Mouse (Mus musculus) myocyte (in vitro differentiated cells): ENCODE results near the gene Slc35a2. TPM values are rescaled to one million over a fixed set of nuclear protein-coding genes. Genes with fewer than 3 reads are reported as not detected.
A peak's percentile ranks its signal among the peaks of the same experiment; 100 is the strongest.
"Not testable (repeated sequence)": the region's sequence is repeated elsewhere in the genome, so short reads cannot be mapped to it uniquely, and the experiment has no call there.

Experiments used
- H3K27me3 ChIP-seq: one replicate; pipeline ENCODE4 v1.6.1; 2011; ENCODE audit not compliant: control insufficient read depth, insufficient read depth, insufficient read length
- H3K36me3 ChIP-seq: one replicate; pipeline ENCODE4 v1.6.1; 2011; ENCODE audit not compliant: control insufficient read depth, insufficient read depth
- H3K4me2 ChIP-seq: one replicate; pipeline ENCODE4 v1.6.1; 2011; ENCODE audit warnings: low read depth, control low read depth
- H3K4me3 ChIP-seq: one replicate; pipeline ENCODE4 v1.5.1; 2011; ENCODE audit warnings: mild to moderate bottlenecking, control low read depth, moderate library complexity
- H3K79me2 ChIP-seq: one replicate; pipeline ENCODE4 v1.6.1; 2011; ENCODE audit not compliant: control insufficient read depth, insufficient read depth
- H3ac ChIP-seq: one replicate; pipeline ENCODE4 v1.6.1; 2011; ENCODE audit not compliant: control insufficient read depth, insufficient read length
- CEBPB ChIP-seq: IDR thresholded peaks from 2 replicates; pipeline ENCODE4 v1.6.1; 2011; ENCODE audit warnings: mild to moderate bottlenecking, moderate library complexity; ENCODE audit not compliant: poor library complexity, insufficient read depth, severe bottlenecking
- E2F4 ChIP-seq: IDR thresholded peaks from one replicate; pipeline ENCODE4 v1.6.1; 2011; ENCODE audit warnings: mild to moderate bottlenecking, control low read depth, moderate library complexity; ENCODE audit not compliant: insufficient read depth
- MAX ChIP-seq: IDR thresholded peaks from one replicate; pipeline ENCODE4 v1.6.1; 2011; ENCODE audit warnings: low read depth, mild to moderate bottlenecking, control low read depth
- MYOD1 ChIP-seq, 3 experiments: IDR thresholded peaks; one replicate each; pipeline ENCODE4 v1.6.1; 2011; ENCODE audit warnings: control low read depth in 2 of 3, low read depth in 2 of 3, mild to moderate bottlenecking in 2 of 3, moderate library complexity in 1 of 3; ENCODE audit not compliant: insufficient read length in 2 of 3, control insufficient read depth in 1 of 3
- MYOG ChIP-seq, 3 experiments: IDR thresholded peaks; one replicate each; pipeline ENCODE4 v1.6.1; 2011; ENCODE audit warnings: control low read depth in 2 of 3, low read depth in 2 of 3, mild to moderate bottlenecking in 2 of 3; ENCODE audit not compliant: insufficient read length in 2 of 3, control insufficient read depth in 1 of 3, insufficient read depth in 1 of 3
- POLR2A ChIP-seq: IDR thresholded peaks from one replicate; pipeline ENCODE4 v1.6.1; 2011; ENCODE audit warnings: low read depth, mild to moderate bottlenecking, control low read depth, moderate library complexity; ENCODE audit not compliant: insufficient read length
- POLR2AphosphoS2 ChIP-seq: IDR thresholded peaks from one replicate; pipeline ENCODE4 v1.6.1; 2011; ENCODE audit warnings: low read depth, control low read depth; ENCODE audit not compliant: insufficient read length
- REST ChIP-seq: IDR thresholded peaks from one replicate; pipeline ENCODE4 v1.6.1; 2011; ENCODE audit warnings: mild to moderate bottlenecking, control low read depth, moderate library complexity; ENCODE audit not compliant: insufficient read depth, insufficient read length
- SRF ChIP-seq: IDR thresholded peaks from one replicate; pipeline ENCODE4 v1.6.1; 2011; ENCODE audit warnings: low read depth; ENCODE audit not compliant: control insufficient read depth, insufficient read length
- TCF12 ChIP-seq: IDR thresholded peaks from one replicate; pipeline ENCODE4 v1.6.1; 2011; ENCODE audit warnings: mild to moderate bottlenecking, control low read depth; ENCODE audit not compliant: poor library complexity, insufficient read depth, severe bottlenecking
- TCF3 ChIP-seq: IDR thresholded peaks from one replicate; pipeline ENCODE4 v1.6.1; 2011; ENCODE audit warnings: low read depth, control low read depth; ENCODE audit not compliant: insufficient read length
- USF1 ChIP-seq: IDR thresholded peaks from one replicate; pipeline ENCODE4 v1.6.1; 2011; ENCODE audit warnings: low read depth, mild to moderate bottlenecking, control low read depth, moderate library complexity
- polyA plus RNA-seq: library from polyadenylated mRNA; unstranded; fragments of >200 nt; fragmentation: generic; extraction: Trizol; gene quantifications from one replicate; pipeline ENCODE4 v1.2.1, GENCODE M21; 2012; ENCODE audit warnings: missing spikeins

Slc35a2 gene
- polyA plus RNA-seq, 1 experiment: 32.9 TPM

- peaks cover 3% of the 10 kb centered on the region for H3K36me3 ChIP-seq
- peak within 1 kb of the TSS; percentile 80 for H3K4me2 ChIP-seq
- peaks cover 13% of the 10 kb centered on the region for H3K79me2 ChIP-seq
- H3K27me3 ChIP-seq: no peaks in the 10 kb centered on the region
- no peak for TF ChIP-seq E2F4
- TF ChIP-seq POLR2A: peak; percentile 93
- TF ChIP-seq POLR2AphosphoS2: peak; percentile 84
- peak within 1 kb of the TSS; percentile 74 for H3ac ChIP-seq
- peak within 1 kb of the TSS; percentile 53 for H3K4me3 ChIP-seq
These were observed 15.3 kb downstream of the Slc35a2 start, which contains the start of the genes Pqbp1 and Timm17b for GRCm38 (mm10) chrX:7898880-7899874. Pqbp1 (minus strand) TSS chrX:7899269. Timm17b (plus strand) TSS chrX:7899357.

DNA sequence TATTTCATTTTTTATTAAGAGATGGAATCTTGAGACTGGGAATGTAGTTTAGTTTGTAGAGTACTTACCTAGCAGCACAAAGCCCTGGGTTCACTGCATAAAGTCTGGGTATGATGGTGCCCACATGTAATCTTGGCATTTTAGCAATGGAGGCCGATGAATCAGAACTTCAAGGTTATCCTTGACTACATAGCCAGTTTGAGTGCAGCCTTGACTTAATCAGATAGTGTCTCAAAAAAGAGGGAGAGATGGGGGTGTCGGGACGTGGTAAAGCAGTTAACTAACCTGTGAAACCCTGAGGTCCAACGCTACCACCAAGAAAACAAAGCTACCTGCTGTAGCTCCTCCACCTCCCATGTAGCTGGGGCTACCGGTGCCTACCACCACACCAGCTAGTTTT lies 20.6 kb downstream of the Slc35a2 start:
- Histone ChIP-seq H3K36me3 (no peaks in the 10 kb centered on the region), H3K27me3 (no peaks in the 10 kb centered on the region), H3K4me3 (no peak overlapping the region), H3K79me2 (peaks cover 4% of the 10 kb centered on the region), H3K4me2 (no peak overlapping the region), H3ac (no peak overlapping the region)
- TF ChIP-seq CEBPB (no peak), POLR2AphosphoS2 (no peak), TCF12 (no peak), POLR2A (no peak), SRF (no peak), MAX (no peak), MYOG (IDR thresholded peaks at IDR 0.05; ENCODE audit: control insufficient read depth in 1 of 3, insufficient read depth in 1 of 3, insufficient read length in 2 of 3, low read depth in 2 of 3) (no peak), MYOD1 (IDR thresholded peaks at IDR 0.05; ENCODE audit: control insufficient read depth in 1 of 3, insufficient read length in 2 of 3, low read depth in 2 of 3) (no peak), TCF3 (no peak), E2F4 (no peak), USF1 (no peak), REST (no peak)

DNA sequence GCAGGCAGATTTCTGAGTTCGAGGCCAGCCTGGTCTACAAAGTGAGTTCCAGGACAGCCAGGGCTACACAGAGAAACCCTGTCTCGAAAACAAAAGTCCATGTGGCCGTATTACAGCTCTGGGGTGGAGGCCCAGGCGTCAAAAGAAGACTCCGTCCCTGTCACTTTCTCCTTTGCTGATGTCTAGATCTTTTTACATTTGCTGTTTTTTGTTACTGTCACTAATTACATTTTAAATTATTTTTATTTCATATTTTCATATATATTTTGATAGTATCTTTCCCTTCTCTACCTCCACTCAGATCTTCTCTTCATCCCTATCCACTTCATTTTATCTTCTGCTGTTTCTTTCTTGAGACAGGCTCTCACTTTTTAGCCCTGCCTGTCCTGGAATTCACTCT lies 23.9 kb downstream of the Slc35a2 start, which contains the start of gene Gm10491:
Gene Gm10491, minus strand, starts transcription at position 101 of the 400 bp plus-strand sequence.
- Histone ChIP-seq H3K27me3 (no peaks in the 10 kb centered on the region), H3K4me3 (no peak within 1 kb of the TSS)

GRCm38 (mm10) chrX:7909242-7909641 lies 25.4 kb downstream of the Slc35a2 start, which contains the start of gene Gm10490:
Gm10490 (plus strand) TSS chrX:7909542.
- not testable (repeated sequence) for H3ac ChIP-seq, H3K27me3 ChIP-seq, H3K4me3 ChIP-seq, H3K4me2 ChIP-seq, H3K36me3 ChIP-seq, H3K79me2 ChIP-seq

More for the DNA sequence above, 23.9 kb downstream of the Slc35a2 start, which contains the start of gene Gm10491:
- H3K79me2 ChIP-seq: no peaks in the 10 kb centered on the region
- no peak within 1 kb of the TSS for H3K4me2 ChIP-seq
- no peak within 1 kb of the TSS for H3ac ChIP-seq
- H3K36me3 ChIP-seq: no peaks in the 10 kb centered on the region
- TF ChIP-seq TCF12: no peak
- TF ChIP-seq REST: no peak
- TF ChIP-seq POLR2AphosphoS2: no peak
- no peak for TF ChIP-seq MYOD1 (IDR thresholded peaks at IDR 0.05; ENCODE audit: control insufficient read depth in 1 of 3, insufficient read length in 2 of 3, low read depth in 2 of 3)
- TF ChIP-seq SRF: no peak
- no peak for TF ChIP-seq POLR2A
- TF ChIP-seq CEBPB: no peak
- TF ChIP-seq E2F4: no peak
- TF ChIP-seq MYOG (IDR thresholded peaks at IDR 0.05; ENCODE audit: control insufficient read depth in 1 of 3, insufficient read depth in 1 of 3, insufficient read length in 2 of 3, low read depth in 2 of 3): no peak

GRCm38 (mm10) chrX:7910473-7910872 lies 26.6 kb downstream of the Slc35a2 start:
- Histone ChIP-seq H3K27me3 (no peaks in the 10 kb centered on the region), H3K79me2 (no peaks in the 10 kb centered on the region), H3ac (no peak overlapping the region), H3K36me3 (no peaks in the 10 kb centered on the region), H3K4me3 (no peak overlapping the region), H3K4me2 (no peak overlapping the region)
- TF ChIP-seq REST (no peak), SRF (no peak), MYOD1 (IDR thresholded peaks at IDR 0.05; ENCODE audit: control insufficient read depth in 1 of 3, insufficient read length in 2 of 3, low read depth in 2 of 3) (no peak), E2F4 (no peak), MAX (no peak), MYOG (IDR thresholded peaks at IDR 0.05; ENCODE audit: control insufficient read depth in 1 of 3, insufficient read depth in 1 of 3, insufficient read length in 2 of 3, low read depth in 2 of 3) (no peak), POLR2AphosphoS2 (no peak), TCF12 (no peak), USF1 (no peak), CEBPB (no peak), TCF3 (no peak), POLR2A (no peak)

GRCm38 (mm10) chrX:7915669-7916068 lies 31.8 kb downstream of the Slc35a2 start:
- not testable (repeated sequence) for H3K4me3 ChIP-seq, H3K79me2 ChIP-seq, H3K36me3 ChIP-seq, H3ac ChIP-seq, H3K4me2 ChIP-seq, H3K27me3 ChIP-seq

DNA sequence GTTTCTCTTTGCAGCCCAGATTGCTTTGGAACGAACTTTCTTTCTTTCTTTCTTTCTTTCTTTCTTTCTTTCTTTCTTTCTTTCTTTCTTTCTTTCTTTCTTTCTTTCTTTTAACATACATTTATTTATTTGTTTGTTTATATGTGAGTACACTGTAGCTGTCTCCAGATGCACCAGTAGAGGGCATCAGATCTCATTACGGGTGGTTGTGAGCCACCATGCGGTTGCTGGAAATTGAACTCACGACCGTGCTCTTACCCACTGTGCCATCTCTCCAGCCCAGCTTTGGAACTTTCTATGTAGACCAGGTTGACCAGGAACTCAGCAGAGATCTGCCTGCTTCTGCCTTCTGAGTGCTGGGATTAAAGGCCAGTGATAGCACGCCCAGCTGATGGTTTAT lies 34.1 kb downstream of the Slc35a2 start:
- not testable (repeated sequence) for H3K4me2 ChIP-seq, H3K4me3 ChIP-seq, H3K79me2 ChIP-seq, H3K36me3 ChIP-seq, H3ac ChIP-seq
- peaks cover 12% of the 10 kb centered on the region for H3K27me3 ChIP-seq
